Mouse (Mus musculus): ENCODE results near the gene Rnf150.
"Not testable (repeated sequence)": the region's sequence is repeated elsewhere in the genome, so short reads cannot be mapped to it uniquely, and the experiment has no call there.

Gene Rnf150

DNA sequence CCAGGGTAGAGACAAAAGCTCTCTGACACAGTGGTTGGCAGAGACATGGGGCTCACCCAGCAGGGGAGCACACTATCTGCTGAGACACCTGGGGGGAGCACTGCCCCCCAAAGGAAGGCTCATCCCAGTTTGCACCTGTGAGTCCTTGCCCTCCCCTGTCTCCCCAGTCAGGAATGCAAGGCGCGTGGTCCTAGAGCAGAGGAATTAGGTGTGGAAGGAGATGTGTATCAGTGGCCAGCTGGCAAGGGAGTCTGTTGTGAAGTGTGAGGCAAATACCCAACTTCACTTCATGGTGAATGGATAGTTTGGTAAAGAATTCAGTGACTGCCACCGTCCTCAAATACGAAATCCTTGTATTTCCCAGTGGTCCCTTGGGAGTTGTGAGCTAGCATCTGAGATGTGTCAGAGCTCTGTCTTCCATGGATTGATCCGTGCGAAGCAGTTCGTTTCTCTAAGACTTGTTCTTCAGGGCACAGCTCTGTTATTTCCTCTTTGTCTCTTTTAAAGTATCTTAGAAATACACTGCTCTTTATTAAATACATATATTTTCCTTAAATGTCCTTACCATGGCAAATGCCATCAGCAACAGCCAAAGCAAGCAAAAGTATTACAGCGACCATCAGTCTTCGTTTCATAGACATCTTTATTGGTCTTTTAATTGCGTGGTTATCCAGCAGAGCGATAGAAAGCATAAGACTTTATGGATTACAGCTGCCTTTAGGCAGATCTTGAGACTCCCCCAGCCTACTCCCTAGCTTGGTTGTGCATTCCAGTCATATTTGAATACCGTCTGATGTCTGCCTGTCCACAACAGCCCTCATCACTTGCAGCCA is 215.8 kb downstream of the Rnf150 start:
- no peak for DNase-seq

DNA sequence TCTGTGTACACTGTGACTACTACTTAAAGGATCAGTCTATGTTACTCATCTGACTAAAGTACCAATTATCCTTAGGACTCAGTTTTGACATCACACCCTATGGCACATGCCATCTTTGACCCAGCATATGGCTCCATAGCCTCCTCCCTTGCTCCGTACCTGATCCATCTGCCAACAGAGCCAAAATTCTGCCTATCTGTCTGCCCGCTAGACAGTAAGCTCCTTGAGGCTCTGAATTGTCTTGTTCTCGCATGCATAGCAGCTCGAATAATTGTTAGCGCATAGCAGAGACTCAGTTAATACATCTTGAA is 216.3 kb downstream of the Rnf150 start:
- no peak for DNase-seq

DNA sequence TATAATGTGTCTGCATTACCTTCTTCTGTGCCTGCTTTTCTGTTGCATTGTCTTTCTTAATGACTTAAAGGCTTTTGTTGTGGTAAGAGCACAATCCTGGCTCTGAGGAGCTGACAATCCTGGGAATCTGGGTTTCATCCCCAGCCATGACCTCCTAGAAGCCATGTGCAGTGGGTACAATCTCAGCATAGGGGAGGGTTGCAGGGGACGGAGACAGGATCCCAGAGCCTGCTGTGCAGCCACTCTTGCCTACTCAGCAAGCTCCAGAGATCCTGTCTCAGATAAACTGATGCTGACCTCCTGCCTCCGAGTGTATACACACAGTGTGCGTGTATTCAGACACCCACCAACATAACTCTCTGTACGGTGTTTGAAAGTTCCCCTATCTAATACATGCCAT is 218.1 kb downstream of the Rnf150 start:
- DNase-seq, result no peak

DNA sequence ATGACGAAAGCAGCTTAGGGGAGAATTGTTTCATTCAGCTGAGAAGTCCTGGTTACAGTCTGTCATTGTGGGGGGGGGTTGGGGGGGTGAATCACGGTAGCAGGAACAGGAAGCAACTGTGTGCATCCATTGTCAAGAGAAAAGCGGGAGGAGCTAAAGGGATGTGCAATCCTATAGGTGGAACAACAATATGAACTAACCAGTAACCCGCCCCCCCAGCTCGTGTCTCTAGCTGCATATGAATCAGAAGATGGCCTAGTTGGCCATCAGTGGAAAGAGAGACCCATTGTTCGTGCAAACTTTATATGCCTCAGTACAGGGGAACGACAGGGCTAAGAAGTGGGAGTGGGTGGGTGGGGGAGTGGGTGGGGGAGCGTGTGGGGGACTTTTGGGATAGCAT is 218.7 kb downstream of the Rnf150 start:
- DNase-seq, result not testable (repeated sequence)

DNA sequence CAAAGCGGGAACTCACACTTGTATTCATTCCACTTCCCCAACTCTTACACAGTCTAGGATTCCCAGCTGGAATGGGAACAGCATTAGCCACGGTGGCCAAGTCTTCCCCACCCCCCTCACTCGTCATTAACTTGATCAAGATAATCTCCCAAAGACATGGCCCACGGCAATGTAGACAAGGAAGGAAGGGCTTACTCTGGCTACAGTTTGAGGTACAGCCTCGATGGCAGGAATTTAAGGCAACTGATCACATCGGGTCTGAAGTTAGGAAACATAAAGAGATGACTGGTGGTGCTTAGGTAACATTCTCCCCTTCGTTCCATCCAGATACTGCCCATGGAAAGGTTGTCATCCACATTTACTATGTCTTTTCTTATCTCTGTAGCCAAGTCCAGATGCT is 219.1 kb downstream of the Rnf150 start:
- no peak for DNase-seq

DNA sequence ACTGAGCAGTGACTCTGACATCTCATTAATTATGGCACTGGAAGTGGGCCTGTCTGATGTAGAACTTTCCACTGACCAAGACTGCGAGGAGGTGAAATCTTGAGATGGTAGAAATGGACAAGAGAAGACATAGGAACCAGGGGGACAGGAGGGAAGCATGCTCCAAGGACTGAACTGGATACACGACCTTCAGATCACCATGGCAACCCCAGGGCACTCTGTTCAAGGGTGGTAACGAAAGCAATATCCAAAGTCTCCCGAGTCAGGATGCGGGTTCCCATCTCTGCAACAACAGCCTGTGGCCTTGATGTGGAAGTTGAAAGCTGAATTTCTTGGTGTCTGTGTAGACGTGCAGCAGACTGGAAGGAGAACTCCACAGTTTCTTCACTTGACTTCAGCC is 220.3 kb downstream of the Rnf150 start:
- DNase-seq, result no peak

DNA sequence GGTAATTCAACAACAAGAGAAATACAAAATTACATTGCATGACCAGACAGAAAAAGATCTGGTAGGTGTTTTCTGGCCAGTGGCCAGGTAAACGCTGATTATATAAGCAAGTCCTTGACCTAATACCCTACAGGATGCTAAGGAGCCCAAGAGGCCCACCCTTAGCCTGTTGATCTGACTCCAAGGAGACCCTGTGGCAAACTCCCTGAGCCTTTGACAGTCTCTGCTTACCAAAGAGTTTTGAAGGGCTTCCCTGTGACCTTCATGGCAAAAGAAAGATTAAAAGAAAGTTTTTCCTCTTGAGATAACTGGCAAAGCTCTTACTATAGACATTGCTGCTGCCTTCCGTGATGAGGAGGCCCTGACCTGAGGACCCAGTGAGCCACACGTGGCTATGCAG is 222.4 kb downstream of the Rnf150 start:
- no peak for DNase-seq

DNA sequence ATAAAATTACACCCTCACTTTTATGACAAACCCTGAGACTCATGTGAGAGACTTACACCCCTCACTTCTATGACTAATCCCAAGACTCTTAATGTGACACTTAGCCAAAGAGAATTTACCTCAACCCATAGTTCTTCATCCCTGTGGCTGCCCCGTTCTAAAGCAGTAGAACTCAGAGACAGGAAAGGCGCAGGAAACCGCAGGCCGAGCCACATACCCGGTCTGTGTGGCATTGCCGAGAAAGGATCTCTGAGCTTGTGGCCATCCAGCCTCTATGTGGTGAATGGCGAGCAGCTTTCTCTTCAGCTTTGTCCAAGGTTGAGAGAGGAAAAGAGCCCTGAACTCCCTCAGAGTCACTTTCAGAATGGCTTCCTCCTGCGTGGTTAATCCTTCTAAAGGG is 223.5 kb downstream of the Rnf150 start:
- peak; percentile 21 for DNase-seq

DNA sequence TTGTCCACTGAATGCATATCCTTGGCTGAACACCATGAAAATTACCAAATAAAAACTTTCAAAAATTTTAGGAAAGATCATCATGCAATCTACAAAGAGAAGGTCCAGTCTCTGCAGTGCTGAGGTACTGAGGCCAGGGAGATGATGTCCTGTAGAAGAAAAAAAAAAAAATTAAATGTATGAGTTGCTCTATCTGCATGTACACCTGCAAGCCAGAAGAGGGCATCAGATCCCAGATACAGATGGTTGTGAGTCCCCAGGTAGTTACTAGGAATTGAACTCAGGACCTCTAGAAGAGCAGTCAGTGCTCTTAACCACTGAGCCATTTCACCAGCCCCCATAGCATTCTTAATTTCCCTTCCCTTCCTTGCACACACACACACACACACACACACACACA is 224.4 kb downstream of the Rnf150 start:
- no peak for DNase-seq

DNA sequence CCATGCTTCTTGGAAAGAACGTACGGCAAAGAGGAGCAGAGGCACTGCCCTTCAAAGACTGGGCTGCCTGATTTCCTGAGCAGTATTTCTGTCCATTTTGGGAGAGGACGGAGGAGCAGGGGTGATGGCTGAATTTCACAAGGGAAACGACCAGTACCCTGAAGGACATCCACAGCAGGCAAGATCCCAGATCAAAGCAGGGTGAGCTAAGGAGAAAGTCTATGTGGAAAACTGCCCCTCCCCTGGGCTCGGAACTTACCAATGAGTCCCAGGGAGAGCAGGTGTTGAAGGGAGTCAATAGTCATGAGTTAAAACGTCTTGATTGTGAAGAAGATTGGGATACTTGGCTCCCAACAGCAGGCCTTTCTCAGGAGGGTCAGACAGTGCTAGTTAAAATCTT is 225.0 kb downstream of the Rnf150 start:
- DNase-seq, result no peak

DNA sequence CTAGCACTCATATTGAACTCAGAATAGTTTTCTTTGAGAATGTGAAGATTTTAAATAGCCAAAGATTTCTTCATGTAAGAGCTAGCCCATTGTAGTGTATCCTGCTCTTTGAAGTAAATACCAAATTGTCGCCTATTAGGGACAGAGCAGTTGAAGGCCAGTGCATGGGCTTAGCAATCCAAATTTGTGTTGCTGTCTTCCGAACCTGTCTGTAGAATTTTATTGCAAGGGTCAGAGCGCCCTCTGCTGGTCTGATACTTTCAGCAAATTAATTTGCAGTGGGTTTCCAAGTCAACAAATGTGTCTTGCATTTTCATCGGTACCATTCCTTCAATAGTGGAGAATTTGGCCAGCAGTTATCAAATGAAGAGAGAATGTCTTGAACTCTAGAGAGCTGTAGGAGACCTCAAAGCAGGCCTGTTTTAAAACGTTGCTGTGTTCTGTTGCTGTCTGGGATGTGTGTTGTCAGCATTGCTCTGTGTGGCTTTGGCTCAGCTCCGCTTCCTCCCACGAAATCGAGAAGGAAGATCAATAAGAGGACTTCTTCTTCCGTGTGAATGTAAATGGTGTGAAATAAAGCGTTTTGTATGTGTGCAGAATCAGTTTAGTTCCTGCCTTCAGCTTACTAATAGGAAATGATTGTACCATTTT is 226.3 kb downstream of the Rnf150 start:
- peak; percentile 85 for DNase-seq

DNA sequence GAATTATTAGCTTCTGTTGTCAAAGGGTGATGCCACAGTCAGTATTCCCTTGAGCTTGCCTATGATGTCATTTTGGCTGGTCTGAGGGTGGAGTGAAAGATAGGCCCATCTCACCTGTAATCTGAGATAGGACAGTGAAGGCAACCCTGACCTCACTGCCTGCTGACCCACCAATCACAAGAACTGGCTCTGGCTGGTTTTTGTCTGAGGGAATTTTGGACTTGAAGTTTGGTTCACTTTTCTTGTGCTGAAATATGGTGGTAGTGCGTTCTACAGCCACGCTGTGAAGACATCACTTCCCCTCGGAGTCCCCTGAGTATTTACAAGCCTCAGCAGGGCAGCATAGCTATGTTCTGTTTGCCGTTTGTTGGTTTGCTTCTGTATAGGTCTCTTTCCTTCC is 227.3 kb downstream of the Rnf150 start:
- no peak for DNase-seq

DNA sequence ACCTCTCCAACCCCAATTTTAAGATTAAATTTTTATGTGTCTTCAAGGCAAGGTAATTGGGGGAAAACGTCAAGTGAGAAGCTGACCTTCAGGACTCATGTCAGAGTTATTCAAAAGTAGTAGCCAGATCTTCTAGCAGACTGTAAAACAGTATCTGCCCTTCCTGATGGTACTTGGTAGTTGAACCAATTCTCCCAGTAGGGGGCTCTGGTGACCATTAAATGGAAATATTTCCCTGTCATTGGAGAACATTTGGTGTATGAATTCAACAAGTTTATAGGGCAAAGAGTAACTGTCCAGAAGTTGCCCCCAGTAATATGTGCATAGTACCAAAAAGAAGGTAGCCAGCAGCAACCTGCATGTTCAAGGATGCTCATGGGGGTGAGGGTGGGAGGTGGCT is 236.9 kb downstream of the Rnf150 start:
- no peak for DNase-seq

DNA sequence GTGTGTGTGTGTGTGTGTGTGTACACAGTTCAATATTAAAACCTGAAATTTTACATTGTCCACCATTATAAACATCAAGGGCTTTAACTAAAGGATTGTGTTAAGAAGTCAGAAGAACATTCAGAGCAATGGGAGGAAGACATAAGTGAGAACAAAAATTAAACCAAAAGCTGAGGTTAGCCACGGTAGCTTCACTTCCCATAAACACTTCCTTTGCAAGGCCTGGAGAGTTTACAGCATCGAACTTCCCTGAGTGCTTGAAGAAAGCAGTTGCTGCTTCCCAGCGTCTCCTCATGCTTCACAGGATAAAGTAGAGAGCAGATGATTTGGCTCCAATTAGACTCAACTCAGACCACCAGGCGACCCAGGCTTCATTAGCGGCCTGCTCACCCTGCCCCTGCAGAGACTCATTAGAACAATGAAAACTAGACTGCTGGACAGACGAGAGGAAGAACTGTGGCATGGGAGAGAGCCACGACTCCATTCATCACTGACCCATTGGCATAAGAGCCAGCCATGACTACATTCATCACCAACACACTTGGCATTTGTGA is 239.9 kb downstream of the Rnf150 start:
- DNase-seq, result no peak

DNA sequence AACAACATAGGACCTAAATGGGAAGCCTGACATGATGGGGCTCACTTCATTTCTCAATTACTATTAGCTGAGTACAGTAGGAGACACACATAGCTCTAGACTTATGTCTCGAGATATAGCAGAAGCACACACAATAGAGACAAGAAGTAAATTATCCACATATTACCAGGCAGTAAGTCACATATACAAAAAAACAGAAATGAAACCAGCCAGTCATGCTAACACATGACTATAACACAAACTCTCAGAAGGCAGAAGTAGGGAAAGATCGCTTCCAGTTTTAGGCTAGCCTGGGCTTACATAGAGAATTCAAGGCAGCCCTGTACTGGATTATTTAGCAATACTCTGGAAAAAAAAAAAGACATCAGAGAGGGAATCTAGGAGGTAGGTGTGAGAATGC is 240.8 kb downstream of the Rnf150 start:
- DNase-seq, result no peak

DNA sequence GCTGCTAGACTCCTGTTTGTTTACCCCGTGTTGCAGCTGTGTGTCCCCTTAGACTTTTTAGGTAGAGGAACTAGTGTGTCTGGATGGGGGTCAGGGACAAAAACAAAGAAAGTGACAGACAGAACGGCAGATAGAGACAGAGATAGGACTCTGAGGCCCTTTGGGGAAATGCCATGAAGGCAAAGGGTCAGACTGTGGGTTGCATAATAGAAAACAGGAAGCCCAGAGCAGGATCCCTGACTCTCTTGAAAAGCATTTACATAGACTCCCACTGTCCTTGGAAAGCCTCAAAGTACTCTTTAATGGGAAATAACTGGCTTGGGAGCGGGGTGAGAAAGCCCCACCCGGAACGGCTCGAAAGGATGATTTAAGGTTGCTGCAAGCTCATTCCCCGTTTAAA is 246.6 kb downstream of the Rnf150 start:
- no peak for DNase-seq

DNA sequence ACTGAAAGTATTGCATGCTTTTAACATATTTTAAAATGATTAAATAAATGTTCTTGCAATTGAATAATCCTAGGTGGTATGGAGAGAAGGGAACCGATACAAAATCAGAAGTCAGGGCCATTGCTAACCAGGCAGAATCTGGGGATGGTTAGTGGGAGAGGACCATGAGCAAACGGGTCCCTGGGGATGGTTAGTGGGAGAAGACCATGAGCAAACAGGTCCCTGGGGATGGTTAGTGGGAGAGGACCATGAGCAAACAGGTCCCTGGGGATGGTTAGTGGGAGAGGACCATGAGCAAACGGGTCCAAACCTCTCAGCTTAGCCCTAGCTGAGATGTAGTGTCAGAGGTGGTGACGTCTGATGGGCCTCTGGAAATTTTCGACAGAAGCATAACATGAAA is 247.0 kb downstream of the Rnf150 start:
- no peak for DNase-seq

DNA sequence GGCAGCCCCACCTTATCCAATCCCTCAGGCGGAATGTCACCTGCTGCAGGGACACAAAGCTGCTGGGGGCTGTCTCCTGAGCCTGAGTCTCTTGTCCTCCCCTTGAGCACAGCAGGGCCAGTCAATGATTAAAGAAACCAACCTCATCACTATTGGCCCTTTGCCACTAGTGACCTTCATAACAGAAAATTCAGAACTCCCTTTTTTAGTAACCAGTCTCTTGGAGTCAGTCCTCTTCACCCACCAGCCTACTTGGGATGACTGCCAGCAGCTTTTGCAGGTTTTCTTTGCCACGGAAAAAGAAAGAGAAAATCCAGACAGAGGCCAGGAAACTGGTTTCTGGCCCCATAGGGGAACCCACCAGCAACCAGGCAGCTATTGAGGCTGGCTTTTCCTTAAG is 271.9 kb downstream of the Rnf150 start:
- no peak for DNase-seq

DNA sequence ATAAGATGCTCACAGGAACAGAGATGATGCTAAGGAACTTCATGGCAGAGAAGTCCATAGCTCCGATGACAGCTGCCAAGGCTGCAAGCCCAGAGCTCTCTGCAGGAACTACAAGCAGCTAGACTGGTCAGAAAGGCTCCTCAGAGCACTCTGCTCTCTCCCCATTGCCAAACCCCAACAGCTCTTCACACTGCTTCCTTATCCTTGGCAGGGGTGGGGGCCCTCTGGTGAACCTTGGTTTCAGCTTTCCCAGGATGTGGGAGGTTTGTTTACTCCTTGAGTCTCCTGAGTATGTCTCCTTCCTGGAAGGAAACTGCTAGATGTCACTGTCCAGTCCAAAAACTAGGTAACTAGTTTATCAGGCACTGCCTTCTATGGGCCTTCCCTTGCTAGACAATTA is 276.9 kb downstream of the Rnf150 start:
- DNase-seq, result no peak

DNA sequence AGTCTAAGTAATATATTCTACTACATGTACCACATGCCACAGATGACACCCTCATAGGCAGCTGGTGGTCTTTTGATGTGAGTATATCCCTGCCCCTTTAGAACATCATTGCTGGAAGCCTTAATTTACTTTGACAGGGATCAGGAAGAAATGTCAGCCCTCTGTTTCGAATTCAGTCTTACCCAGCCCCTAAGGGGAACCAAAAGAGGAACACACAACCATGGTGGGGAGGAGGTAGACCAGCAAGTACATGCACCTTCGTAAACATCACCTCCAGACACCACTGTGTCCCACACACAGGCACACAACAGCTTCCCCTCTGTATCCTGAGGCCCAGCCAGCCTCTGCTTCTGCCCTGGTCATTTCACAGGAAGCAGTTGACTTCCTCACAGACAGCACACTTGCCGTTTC is 277.6 kb downstream of the Rnf150 start:
- DNase-seq, result no peak
